Mouse (Mus musculus) liver, adult 2 months (tissue): ENCODE measurements at regions not wholly inside any gene's neighbourhood (a gene's known extent, or its start where the extent isn't known, plus 50 kb on each side); places are given as distances from the start of the nearest gene placed in this dataset.

Experiments
- DNase-seq: peaks from one replicate; pipeline ENCODE4 v3.0.0-alpha.2; 2011; ENCODE audit warnings: low read depth, low spot score; ENCODE audit errors: extremely low read depth
- H3K27ac ChIP-seq: fragments of 200-500 bp; replicated peaks from 2 replicates; pipeline ENCODE4 v1.5.1; 2012; ENCODE audit warnings: low read depth, mild to moderate bottlenecking, control low read depth, inconsistent platforms, low read length; ENCODE audit not compliant: insufficient read depth
- H3K27me3 ChIP-seq: fragments of 200-500 bp; 2 replicates; pipeline ENCODE4 v1.6.1; 2012; ENCODE audit warnings: mild to moderate bottlenecking, moderate library complexity, low read length, inconsistent platforms; ENCODE audit not compliant: control insufficient read depth, insufficient read depth
- H3K36me3 ChIP-seq: fragments of 200-500 bp; 2 replicates; pipeline ENCODE4 v1.6.1; 2012; ENCODE audit warnings: low read length, inconsistent platforms; ENCODE audit not compliant: control insufficient read depth, insufficient read depth
- H3K4me1 ChIP-seq: fragments of 200-500 bp; 2 replicates; pipeline ENCODE4 v1.6.1; 2011; ENCODE audit warnings: low read length; ENCODE audit not compliant: control insufficient read depth, insufficient read depth
- H3K4me3 ChIP-seq: fragments of 200-500 bp; 2 replicates; pipeline ENCODE4 v1.5.1; 2011; ENCODE audit warnings: low read depth, mild to moderate bottlenecking, control low read depth, low read length, moderate library complexity; ENCODE audit not compliant: insufficient read depth
- H3K79me2 ChIP-seq: fragments of 200-500 bp; 2 replicates; pipeline ENCODE4 v1.6.1; 2012; ENCODE audit warnings: inconsistent platforms, mild to moderate bottlenecking, low read length, moderate library complexity; ENCODE audit not compliant: control insufficient read depth, insufficient read depth
- H3K9ac ChIP-seq: fragments of 200-500 bp; 2 replicates; pipeline ENCODE4 v1.6.1; 2012; ENCODE audit warnings: low read depth, mild to moderate bottlenecking, control low read depth, inconsistent platforms, low read length
- CTCF ChIP-seq: fragments of 200-500 bp; IDR thresholded peaks from 2 replicates; pipeline ENCODE4 v1.5.1; 2011; ENCODE audit warnings: low read depth, low read length, control low read depth
- POLR2A ChIP-seq: fragments of 200-500 bp; IDR thresholded peaks from 2 replicates; pipeline ENCODE4 v1.6.1; 2011; ENCODE audit warnings: low read length, control low read depth; ENCODE audit not compliant: insufficient read depth; ENCODE audit errors: extremely low read depth
- WGBS: fragments of 180-500 bp; shearing (Covaris S2); methylation state at CpG from one replicate; pipeline ENCODE4 v1.1.7; 2018; 5-methylcytosine and 5-hydroxymethylcytosine counted together

GRCm38 (mm10) chr13:37705482-37705881 is 72.7 kb upstream of the Rreb1 start:
- Histone ChIP-seq H3K79me2 (no peaks in the 10 kb centered on the region), H3K4me1 (no peaks in the 10 kb centered on the region), H3K27ac (no peak overlapping the region), H3K9ac (no peak overlapping the region), H3K36me3 (no peaks in the 10 kb centered on the region), H3K4me3 (no peak overlapping the region), H3K27me3 (no peaks in the 10 kb centered on the region)
- no peak for TF ChIP-seq POLR2A
- WGBS, result 93% methylated on average over 2 of the region's 2 CpGs
- no peak for DNase-seq

GRCm38 (mm10) chr13:37710913-37711312 is 67.3 kb upstream of the Rreb1 start:
- peaks cover 9% of the 10 kb centered on the region for H3K4me1 ChIP-seq
- H3K27ac ChIP-seq, result no peak overlapping the region
- no peaks in the 10 kb centered on the region for H3K36me3 ChIP-seq
- H3K79me2 ChIP-seq, result no peaks in the 10 kb centered on the region
- WGBS, result 91% methylated on average over 5 of the region's 5 CpGs
- TF ChIP-seq POLR2A, result no peak
- no peak for TF ChIP-seq CTCF
- no peak overlapping the region for H3K4me3 ChIP-seq
- H3K9ac ChIP-seq, result no peak overlapping the region
- DNase-seq, result no peak
- no peaks in the 10 kb centered on the region for H3K27me3 ChIP-seq

GRCm38 (mm10) chr13:37712908-37713496 is 65.2 kb upstream of the Rreb1 start:
- H3K36me3 ChIP-seq, result no peaks in the 10 kb centered on the region
- 85% methylated on average over 4 of the region's 4 CpGs for WGBS
- H3K27ac ChIP-seq, result no peak overlapping the region

GRCm38 (mm10) chr13:37715058-37715712 is 63.0 kb upstream of the Rreb1 start:
- H3K79me2 ChIP-seq, result no peaks in the 10 kb centered on the region
- H3K27ac ChIP-seq, result peak overlapping the region; percentile 70
- H3K4me1 ChIP-seq, result peaks cover 15% of the 10 kb centered on the region
- no peak for TF ChIP-seq CTCF
- TF ChIP-seq POLR2A, result no peak
- no peaks in the 10 kb centered on the region for H3K36me3 ChIP-seq
- H3K9ac ChIP-seq, result peak overlapping the region; percentile 0
- 10% methylated on average over 9 of the region's 9 CpGs for WGBS
- no peak overlapping the region for H3K4me3 ChIP-seq
- peak; percentile 99 for DNase-seq
- no peaks in the 10 kb centered on the region for H3K27me3 ChIP-seq

More at GRCm38 (mm10) chr13:37712908-37713496, 65.2 kb upstream of the Rreb1 start:
- Histone ChIP-seq H3K9ac (no peak overlapping the region), H3K4me3 (no peak overlapping the region), H3K4me1 (peaks cover 15% of the 10 kb centered on the region), H3K27me3 (no peaks in the 10 kb centered on the region), H3K79me2 (no peaks in the 10 kb centered on the region)
- TF ChIP-seq CTCF (no peak), POLR2A (no peak)
- no peak for DNase-seq

GRCm38 (mm10) chr13:37715770-37716693 is 62.2 kb upstream of the Rreb1 start:
- peak overlapping the region; percentile 70 for H3K27ac ChIP-seq
- no peaks in the 10 kb centered on the region for H3K27me3 ChIP-seq
- 41% methylated on average over 15 of the region's 15 CpGs for WGBS

More at GRCm38 (mm10) chr13:37715770-37716693, 62.2 kb upstream of the Rreb1 start:
- TF ChIP-seq CTCF (no peak), POLR2A (no peak)
- DNase-seq, result peak; percentile 65
- Histone ChIP-seq H3K79me2 (no peaks in the 10 kb centered on the region), H3K9ac (peak overlapping the region; percentile 19; the same call in 1 of the 2 replicates), H3K36me3 (no peaks in the 10 kb centered on the region), H3K4me3 (no peak overlapping the region), H3K4me1 (peaks cover 15% of the 10 kb centered on the region)
